Mouse (Mus musculus): ENCODE measurements around the gene Lnx2.

Lnx2 gene

DNA sequence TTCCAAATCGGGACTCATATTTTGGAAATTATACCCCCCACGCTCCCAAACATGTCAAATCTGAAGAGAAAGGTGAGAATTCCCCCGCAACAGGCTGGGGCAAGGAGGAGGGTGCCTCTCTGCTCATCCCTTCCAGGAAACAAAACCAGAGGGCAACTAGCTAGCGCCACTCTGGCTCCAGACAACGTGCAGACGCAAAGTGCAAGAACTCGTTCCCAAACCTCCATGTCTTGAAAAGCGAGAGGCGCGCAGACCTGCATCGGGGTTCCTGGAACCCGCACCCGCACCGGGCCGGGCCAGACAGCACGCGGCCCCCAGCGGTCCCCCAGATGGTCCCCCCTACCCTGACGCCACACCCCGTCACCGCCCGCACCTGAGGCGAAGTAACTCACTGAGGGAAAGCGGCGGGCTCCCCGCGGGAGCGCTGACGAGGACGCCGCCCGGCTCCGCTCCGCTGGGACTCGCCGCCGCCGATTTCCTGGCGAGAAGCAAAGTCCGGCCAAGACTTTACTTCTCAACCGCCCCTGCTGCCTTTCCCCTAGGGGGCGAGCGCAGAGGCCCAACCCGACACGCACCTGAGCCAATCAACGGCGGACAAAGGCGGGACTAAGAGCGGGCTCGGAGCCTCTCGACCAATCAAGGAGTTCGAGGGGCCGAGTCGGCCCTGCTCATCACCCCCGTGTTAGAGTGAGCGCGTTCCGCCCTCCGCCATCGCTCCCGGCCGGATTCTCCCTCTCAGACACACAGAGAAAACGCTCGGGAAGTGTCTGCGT, at the start of gene Lnx2:
TSS of gene Lnx2 (minus strand) at position 561 of the 773 bp plus-strand sequence.
- peak; percentile 96 for DNase-seq (ENCODE audit: low read depth, low spot score)

DNA sequence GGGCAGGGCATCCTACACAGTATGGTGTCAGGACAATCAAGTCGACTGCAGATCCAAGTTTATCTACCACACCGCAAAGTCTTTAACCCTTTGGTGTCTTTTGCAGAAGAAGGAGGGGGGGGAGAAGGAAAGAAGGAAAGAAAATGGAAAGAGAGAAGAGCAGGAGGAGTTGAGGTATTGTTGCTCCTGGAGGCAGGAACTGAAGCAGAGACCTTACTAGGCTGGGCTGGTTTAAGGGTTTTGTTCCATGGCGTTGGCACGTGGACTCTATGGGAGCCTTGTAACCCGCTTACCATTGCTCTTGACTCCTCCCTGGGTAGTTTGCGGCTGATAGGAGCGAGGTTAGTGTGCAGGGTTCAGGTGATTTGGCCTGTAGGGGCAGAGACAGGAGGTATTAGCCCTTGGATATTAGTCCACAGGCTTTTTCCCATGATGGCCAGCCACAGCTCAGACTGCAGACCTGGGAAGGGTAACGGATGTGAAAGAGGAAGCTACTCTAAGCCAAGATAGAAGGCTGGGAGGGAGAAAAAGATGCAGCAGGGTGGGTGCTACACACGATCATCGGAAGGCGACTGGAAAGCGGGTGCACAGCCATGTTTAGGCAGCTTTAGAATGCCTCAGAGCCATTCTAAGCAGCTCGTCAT, 49.3 kb upstream of the Lnx2 start:
- DNase-seq (ENCODE audit: low read depth, low spot score), result no peak

DNA sequence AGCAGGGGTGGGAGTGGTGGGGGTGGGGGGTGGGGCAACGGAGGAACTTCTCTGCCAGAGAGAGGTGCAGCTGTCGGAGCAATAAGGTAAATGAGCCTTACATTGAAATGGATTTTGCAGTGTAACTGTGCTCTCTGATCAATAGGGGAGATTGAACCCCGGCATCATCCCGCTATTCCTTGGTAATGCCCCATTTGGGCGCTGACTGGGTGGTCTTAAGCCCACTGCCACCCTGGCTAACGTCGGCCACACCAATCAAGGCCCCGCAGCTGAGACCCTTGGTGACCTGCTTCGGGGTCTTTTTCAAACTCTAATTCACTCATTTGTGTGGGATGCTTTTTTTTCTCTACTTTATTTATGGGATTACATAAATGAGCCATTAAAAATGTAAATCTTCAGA, 48.4 kb upstream of the Lnx2 start:
- no peak for DNase-seq (ENCODE audit: low read depth, low spot score)

DNA sequence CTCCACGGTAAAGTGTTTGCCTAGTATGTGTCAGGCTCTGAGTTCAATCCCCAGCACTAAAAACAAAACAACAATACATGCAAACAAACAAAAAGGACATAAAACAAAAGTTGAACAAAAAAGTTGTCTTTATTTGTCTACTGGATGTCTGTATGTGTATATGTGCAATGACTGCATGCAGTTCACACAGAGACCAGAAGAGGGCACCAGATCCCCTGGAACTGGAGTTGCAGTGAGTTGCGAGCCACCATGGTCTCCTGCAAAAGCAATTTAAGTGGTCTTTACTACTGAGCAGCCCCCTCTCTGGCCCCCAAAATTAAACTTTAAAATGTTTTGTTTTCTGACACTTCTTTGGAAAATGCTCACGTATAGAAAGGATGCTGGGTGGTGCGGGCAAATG, 44.8 kb upstream of the Lnx2 start:
- DNase-seq (ENCODE audit: low read depth, low spot score), result no peak

DNA sequence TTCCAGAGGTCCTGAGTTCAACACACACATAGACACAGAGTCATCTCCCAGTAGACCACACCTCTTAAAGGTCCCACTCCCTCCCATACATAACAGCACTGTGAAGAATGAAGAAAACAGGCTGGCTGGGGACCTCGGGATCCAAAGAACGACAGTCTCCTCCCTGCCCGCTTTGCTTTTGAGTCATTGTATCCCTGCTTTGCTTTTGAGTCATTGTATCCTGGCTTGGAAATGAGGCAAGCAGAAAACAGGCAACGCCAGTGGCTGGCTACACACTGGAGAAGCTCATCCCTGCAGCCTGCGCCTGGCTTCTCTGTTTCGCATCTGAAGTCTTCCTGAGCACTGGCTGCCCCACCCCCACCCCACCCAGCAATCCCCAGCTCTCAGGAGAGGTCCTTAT, 40.6 kb upstream of the Lnx2 start:
- no peak for DNase-seq (ENCODE audit: low read depth, low spot score)

DNA sequence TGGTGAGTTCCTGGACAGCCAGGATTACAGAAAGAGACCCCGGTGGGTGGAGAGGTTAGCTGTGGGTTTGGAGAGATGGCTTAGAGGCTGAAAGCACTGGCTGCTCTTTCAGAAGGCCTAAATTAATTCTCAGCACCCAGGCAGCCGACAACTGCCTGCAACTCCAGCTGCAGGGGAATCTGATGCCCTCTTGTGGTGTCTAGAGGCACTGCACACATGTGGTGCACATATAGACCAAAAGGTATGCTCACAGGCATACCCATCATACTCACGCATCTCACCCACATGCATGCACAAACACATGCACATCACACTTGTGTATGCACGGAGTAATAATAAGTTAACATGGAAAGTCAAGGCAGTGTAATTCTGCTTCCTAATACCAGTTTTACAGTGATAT, 39.2 kb upstream of the Lnx2 start:
- DNase-seq (ENCODE audit: low read depth, low spot score), result no peak

DNA sequence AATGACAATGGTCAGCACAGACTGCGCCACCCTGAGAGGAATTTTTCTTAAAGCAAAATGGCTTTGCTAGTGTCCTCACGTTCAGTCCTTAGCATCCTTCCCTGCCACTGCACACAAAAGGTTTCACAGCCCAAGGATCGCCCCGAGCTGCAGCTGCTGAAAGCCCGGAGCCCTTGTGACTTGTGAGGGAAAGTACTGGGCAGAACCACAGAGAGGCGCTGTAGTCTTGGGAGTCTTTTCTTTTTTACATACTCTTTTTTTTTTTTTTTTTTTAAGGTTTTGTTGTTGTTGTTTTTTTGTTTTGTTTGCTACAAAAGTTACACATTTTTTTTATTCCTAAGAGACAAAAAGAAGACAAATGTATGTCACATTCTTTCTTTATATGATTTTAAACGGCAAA, 38.4 kb upstream of the Lnx2 start:
- DNase-seq (ENCODE audit: low read depth, low spot score), result no peak

DNA sequence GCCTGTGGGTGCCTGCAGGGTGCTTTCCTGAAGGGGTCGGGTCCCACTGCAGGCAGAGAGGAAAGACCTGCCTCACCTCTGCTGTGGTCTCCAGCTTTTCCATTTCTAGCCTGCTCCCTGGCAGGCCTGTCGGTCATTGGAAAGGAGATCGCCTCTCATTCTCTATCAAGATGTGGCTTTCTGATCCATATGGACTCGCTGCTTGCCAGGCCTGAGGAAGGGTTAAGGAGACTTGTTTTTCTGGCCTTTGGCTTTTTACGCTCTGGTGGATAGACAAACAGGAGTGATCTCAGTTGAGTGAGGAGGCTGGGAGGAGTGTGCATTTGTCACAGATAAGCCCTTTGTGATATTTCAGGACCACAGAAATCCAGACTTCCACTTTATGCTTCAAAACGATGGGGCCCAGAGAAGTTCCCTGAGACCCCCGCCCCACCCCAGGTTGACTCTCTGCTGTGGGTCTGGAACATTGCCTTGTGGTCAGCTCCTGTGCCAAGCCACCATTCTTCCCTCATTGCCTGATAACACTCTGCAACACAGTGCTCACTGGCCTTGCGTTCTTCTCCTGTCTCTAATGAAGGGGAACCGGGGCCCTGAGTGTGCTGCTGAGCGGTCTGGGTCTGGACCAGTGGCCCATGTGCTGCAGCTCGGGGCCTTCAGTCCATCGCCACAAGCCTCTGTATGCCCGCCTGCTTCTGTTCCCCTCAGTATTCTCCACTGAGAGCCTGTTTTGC, 32.6 kb upstream of the Lnx2 start:
- no peak for DNase-seq (ENCODE audit: low read depth, low spot score)

DNA sequence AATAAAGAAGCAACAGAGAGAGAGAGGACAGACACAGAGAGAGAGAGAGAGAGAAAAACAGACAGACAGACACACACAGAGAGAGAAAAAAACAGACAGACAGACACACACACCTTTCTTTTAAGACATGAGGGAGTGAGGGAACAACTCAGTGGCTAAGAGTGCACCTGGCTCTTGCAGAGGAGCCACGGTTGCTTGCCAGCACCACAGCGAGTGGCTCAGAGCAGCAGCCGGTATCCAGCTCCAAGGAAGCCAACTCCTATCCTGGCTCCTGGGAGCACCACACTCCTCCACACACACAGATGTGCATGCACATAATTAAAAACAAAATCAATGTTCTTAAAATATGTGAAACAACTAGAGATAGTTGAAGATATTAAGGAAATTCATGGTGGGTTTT, 30.9 kb upstream of the Lnx2 start:
- no peak for DNase-seq (ENCODE audit: low read depth, low spot score)

DNA sequence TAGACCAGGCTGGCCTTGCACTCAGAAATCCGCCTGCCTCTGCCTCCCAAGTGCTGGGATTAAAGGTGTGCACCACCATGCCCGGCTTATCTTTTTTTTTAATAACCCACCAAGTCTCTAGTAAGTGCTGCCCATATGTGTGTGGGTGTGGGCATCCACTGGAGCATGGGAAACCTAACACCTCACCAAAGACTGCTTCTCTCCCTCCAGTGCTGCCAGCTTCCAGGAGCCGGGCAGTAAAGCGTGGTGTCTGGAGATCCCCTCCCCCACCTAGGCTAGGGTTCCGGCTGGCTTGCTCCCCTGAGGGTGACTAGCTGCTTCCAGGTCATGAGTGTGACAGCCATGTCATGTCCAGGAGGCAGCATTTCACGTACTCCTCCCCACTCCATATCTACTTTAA, 25.9 kb upstream of the Lnx2 start:
- no peak for DNase-seq (ENCODE audit: low read depth, low spot score)

DNA sequence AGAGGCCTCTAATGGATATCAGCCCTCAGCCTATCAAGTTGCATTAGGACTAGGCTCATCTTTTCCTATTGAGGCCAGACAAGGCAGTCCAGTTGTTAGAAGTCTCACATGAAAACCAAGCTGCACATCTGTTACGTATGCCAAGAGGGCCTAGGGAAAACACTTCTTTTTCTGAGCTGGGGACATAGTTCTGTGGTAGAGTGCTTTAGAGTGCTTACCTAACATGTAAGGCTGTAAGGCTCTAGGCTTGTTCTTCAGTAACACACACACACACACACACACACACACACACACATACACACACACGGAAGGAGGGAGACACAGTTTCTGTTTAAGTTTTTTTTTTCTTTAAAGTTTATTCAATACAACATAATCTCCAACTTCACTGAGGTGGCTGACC, 23.8 kb upstream of the Lnx2 start:
- DNase-seq (ENCODE audit: low read depth, low spot score), result no peak

DNA sequence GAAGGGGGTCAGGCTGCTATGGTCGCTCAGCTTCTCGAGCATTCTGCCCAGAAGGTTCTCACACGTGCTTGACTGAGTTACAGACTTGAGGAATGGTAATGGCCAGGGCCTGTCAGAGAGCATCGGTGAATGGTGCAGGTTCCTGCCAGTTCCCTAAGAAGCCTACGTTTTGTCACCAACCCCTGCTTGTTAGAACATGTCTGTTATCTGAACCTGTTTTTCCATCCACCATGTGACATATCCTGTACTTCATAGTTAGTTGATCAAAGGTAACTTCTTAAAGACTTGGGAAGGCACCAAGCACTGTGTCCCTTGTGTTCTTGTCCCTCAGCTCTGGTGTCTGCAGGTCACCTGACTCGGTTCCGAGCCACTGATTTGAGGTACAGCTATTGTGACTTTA, 22.3 kb upstream of the Lnx2 start:
- no peak for DNase-seq (ENCODE audit: low read depth, low spot score)

DNA sequence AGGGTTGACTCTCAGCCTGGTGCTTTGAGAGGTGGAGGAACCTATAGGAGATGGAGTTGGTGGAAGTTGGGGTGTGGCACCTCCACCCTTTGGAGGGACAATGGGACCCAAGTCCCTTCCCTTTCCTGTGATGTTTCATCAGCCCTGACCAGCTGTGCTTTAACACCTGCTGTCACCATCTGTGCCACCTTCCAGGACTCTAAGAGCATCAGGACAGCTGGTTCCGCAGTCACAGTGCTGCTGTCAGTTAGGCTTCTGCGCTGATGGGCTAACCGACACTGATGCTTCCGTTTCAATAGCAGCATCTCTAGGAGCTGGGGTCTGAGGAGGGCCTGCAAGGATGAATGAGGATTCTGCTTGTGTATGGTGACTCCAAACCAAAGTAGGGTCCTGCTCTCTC, 20.2 kb upstream of the Lnx2 start:
- no peak for DNase-seq (ENCODE audit: low read depth, low spot score)

DNA sequence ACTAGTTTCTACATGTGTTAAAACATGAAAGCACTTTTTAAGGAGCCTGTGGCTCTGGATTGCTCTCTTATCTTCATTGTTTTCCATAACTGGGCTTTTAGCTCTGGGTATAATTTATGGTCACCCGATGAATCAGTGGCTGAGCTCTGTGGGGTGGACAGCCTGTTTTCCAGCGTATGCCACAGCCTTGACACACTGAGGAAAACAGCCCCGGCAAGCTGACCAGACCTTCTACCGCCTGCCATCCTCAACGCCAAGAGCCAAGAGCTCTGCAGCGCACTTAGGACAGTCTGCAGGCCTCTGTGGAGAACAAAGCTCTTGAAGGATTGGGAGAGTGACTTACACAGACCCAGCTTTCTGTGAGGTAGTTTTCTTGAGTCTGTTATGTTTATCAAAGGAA, 17.9 kb upstream of the Lnx2 start:
- no peak for DNase-seq (ENCODE audit: low read depth, low spot score)

DNA sequence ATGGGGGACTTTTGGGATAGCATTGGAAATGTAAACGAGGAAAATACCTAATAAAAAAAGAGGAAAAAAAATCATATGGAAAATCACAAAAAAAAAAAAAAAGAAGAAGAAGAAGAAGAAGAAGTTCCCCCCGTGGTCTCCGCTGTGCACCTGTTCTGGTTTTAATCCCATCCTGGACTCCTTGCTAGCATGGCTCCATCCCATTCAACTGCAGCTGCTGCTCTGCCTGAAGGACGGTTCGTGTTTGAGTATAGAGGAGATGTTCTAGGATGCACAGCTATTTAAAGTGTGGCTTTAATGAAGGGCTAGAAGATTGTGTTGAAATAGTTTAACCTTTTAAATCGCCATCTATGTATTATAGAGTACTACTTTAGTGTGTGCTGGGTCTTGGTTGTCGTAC, 16.1 kb upstream of the Lnx2 start:
- no peak for DNase-seq (ENCODE audit: low read depth, low spot score)

DNA sequence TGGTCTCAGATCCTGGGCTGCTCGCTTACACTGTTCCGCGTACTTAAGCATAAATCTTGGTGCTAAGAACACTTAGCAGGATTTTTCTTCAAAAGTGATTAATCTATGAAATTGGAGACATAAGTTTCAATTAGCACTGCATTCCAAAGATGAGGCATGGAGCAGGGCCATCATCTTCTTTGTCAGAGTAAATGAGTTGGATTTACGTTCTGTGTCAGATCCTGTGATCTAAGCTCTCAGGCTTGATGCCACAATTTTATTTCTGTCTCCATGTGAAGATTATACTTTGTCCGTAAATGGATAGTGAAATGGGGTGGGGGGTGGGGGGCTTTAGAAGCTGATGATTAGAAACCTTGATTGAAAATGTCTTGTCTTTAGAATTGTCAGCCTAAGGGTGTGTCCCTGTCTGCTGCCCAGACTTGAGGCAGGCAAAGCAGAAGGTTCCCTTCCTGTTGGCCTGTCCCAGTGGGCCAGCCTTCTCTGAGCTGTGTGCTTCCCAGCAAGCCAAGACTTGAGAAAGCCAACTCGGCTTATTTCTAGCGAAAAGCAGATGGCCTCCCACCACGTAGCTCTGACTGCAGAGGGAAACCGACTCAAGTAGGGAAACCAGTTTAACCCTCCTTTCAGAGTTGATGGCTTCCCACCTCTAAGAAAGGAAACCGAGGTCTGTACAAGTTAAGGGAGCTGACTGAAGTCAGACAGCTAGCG, 14.0 kb upstream of the Lnx2 start:
- no peak for DNase-seq (ENCODE audit: low read depth, low spot score)

DNA sequence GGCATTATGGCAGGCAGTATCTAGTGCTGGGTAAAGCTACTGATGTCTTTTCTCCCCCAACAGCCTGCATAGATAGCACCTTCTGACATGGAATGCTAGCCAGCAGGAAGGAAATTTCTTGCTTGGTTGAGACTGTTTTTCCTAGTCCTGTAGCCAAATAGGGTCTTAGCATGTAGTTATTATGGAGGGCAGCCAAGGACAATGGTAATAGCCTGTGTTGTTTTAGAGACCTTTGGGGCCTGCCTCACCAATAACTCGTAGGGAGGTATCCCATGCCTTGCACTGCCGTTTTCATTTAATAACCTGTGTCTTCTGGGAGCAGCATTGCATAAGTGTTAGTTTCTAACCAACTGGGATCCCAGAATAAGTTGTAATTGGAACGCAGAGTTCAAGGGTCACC, 13.4 kb upstream of the Lnx2 start:
- no peak for DNase-seq (ENCODE audit: low read depth, low spot score)

DNA sequence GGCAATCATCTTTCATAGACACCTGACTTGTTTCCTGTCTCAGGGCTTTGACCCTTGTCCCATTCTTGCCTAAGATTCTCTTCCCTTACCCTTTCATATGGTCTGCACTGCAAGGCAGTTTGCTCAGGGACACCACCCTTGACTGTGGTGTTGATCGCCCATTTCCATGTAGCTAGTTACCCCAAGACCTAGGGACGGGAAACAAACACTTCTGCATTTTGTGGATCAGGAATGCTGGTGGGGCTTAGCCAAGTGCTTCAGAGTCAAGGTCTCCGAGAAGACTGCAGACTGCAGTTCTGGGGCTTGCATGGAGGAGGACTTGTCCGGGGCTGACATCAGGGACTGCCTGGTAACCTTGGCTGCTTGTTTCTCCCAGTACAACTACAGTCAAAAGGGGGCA, 10.4 kb upstream of the Lnx2 start:
- no peak for DNase-seq (ENCODE audit: low read depth, low spot score)

DNA sequence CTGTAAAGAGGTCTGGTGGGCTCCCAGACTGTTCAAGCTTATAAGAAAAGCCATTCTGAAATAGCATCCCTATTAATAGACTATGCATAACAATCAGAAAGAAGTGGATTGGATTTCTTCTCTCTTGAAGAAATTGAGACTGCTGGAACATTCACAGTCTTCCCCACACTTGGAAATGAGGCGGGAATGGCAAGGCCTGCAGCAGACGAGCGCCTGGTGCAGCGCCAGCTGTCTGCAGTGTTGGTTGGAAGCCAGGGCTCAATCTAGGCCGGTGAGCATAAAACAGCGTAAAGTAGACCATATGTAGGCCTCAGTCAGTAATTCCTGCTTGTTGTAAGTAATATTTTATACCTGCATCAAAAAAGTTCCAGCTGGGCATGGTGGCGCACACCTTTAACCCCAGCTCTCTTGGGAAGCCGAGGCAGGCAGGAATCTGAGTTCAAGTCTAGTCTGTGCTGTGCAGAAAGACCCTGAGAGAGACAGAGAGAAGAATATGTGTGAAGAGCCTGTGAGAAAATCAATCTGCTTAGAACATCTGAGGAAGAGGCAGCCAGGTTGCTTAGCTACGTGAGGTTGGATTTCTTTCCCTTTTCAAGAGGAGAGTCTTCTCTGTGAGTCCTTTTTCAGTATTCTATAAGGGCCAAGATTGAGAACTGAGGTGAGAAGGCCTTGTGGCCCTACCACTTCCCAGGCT, 9.0 kb upstream of the Lnx2 start:
- DNase-seq (ENCODE audit: low read depth, low spot score), result no peak

DNA sequence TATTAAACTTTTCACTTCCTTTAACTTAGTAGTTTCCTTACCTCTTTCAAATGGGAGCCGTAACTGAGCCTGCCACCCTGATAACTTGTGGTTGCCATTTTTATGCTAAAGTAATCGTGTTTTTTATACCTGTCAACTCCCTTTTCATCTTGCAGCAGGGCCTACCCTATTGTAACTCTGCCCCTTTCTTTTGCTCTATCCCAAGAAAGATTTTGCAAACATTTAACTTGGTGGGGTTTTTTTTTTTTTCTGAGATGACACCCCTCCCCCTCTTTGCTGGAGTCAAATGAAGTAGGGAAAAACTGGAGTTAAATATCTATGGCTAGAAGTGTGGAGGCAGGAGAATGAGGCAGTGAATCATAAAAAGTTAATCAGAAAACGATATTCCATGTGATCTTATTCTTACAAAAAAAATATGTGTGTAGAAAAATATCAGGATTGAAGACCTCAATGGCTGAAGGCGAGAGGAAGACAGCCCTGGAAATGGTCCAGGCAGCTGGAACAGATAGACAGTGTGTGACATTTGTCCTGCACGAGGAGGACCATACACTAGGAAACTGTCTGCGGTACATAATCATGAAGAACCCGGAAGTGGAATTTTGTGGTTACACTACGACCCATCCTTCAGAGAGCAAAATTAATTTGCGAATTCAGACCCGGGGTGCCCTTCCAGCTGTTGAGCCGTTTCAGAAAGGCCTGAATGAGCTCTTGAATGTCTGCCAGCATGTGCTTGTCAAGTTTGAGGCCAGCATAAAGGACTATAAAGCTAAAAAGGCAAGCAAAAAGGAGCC, 1.9 kb upstream of the Lnx2 start:
- DNase-seq (ENCODE audit: low read depth, low spot score), result no peak
